Mouse (Mus musculus) brain, adult 2 months (tissue): ENCODE measurements around the gene Cacng4.

ENCODE experiments used
- DNase-seq: peaks from one replicate; pipeline ENCODE4 v3.0.0; 2011; ENCODE audit warnings: low read depth, low spot score

The Cacng4 gene

GRCm38 (mm10) chr11:107720264-107721021 lies 73.9 kb downstream of the Cacng4 start:
- no peak for DNase-seq

GRCm38 (mm10) chr11:107716332-107716938 lies 77.9 kb downstream of the Cacng4 start, which contains the start of gene Cacng1:
Cacng1 (minus strand) TSS chr11:107716522.
- DNase-seq = no peak

DNA sequence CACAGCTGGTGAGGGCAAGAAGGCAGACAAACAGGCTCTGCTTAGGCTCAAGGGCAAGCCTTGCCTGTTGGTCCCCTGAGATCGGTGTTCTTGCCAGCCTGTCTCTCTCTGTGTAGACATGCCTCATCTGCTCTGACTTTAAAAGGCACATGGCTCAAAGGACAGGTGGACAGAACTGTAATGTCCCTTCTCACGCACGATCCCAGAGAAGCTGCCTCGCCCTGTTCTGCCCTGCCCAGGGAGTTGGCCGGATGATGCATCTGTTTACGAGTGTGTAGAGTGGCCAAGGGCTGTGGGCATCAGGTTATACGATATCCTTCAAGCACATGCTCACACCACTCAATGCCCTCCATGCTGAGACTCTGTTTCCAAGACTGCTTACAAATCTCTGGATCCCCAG lies 80.0 kb downstream of the Cacng4 start:
- DNase-seq = no peak

DNA sequence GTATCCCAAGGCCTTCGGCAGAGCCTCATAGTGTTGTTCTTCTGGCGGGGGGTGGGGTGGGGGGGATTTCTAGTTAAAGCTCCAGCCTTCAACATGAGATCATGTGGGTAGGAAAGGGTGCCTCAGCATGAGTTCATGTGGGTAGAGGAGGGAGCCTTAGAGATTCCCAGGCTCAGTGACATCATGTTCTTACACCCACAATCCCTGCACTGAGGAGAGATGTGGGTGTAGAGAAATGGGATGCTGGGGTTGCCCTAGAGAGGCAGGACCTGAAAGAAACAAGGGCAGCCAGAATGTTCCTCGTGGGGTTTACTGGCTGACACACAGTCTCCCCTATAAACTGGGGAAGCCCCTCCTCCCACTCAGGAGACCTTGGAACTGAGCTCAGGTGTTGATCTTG lies 84.0 kb downstream of the Cacng4 start:
- peak; percentile 76 for DNase-seq

DNA sequence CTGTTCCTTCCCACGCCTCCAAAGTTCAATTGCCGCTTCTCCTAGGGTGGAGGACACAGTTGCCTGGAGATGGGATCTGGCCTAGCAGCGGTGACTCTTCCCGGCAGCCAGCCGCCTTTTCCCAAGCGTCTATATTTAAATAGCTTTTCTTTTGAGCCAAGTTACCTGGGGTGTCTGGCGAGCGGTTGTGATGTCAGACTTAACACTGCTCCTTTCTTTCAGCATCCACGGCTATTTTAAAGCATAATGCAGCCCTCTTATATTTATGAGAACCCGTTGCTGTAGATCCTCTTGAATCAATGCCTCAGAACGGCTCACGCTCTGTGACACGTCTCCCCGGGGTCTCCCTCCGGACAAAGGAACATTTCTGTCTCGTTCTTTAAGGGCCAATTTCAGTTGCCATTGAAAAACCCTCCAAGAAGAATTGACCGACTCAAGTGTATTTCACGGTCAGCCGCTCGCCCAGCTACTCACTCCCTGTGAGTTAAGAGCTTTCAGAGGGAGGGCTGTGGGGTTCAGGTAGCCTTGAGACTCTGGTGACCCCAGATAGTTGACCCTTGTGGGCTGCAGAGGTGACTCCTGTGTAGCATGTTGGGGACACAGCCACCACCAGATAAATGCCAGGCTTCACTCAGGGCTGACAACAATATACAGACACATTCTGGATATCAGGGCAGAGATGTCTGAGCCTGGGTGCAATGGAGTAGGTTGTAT lies 86.3 kb downstream of the Cacng4 start:
- peak; percentile 37 for DNase-seq

DNA sequence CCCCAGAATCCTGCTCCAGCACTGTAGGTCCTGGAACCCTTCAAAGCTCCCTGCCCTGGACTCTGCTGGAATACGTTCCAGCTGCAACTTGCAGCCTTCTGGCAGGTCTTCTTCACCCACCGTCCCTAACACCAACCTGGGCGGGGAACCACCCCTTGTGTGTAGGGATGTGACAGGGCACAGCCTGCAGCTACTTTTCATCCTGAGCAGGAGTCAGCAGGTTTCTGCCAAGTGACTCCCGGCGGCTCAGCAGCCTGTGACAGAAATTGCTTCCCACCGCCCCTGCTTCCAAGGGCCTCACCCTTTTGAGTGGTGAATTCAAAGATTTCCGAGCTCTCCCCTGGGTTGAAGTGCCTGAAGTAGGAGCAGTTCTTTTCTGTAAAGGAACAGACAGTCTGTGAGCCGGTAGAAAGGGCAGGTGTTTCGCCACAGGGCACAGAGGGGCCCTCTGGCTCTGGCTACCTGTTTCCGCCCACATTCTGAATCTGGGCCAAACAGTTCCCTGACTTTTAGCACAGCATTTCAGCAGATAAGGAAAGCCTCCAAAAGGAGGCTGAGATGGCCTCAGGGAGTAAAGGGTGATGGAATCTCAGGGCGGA lies 88.8 kb downstream of the Cacng4 start:
- peak; percentile 62 for DNase-seq

- peak; percentile 23 for DNase-seq
Observed at GRCm38 (mm10) chr11:107705060-107705459, 89.3 kb downstream of the Cacng4 start.

- DNase-seq = peak; percentile 25
Observed at GRCm38 (mm10) chr11:107703272-107704134, 90.9 kb downstream of the Cacng4 start.

- DNase-seq = no peak
Observed at GRCm38 (mm10) chr11:107699967-107700366, 94.4 kb downstream of the Cacng4 start.

- DNase-seq = no peak
Observed at GRCm38 (mm10) chr11:107693338-107693737, 101.0 kb downstream of the Cacng4 start.

- no peak for DNase-seq
Observed at GRCm38 (mm10) chr11:107691569-107691968, 102.8 kb downstream of the Cacng4 start.

DNA sequence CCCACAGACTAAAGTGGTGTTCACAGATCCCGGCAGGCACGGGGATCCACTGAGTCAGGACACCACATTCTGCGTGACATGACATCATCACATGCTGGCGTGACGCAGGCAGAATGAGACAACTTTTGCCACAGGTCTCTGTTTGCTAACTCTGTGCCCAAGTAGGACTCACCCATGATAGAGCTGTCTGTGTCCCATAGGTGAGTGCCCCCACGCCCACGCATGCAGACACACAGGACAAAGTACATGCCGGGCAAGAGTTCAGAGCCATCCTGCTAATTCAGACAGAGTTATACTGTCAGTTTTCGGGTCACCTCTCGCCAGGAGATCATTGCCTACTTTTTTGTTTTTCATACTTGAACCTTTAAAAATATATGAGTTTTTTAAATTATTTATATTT lies 105.9 kb downstream of the Cacng4 start:
- no peak for DNase-seq

DNA sequence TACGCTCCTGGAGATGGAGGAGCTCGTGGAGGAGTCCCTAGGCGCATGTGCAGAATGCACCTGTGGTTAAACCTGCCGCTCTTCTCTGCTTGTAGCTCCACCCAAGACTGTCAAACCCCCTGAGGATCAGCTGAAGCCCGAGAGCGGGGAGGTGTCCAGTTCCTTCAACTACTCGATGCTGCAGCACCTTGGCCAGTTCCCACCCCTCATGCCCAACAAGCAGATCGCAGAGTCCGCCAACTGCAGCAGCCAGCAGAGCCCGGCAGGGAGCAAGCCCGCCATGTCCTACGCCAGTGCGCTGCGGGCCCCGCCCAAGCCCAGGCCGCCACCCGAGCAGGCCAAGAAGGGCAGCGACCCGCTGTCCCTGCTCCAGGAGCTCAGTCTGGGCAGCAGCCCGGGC lies 108.1 kb downstream of the Cacng4 start:
- DNase-seq = no peak

GRCm38 (mm10) chr11:107683544-107684465 lies 110.6 kb downstream of the Cacng4 start:
- no peak for DNase-seq

- DNase-seq = no peak
Observed at GRCm38 (mm10) chr11:107682694-107683355, 111.5 kb downstream of the Cacng4 start.
